Mouse (Mus musculus) brain, embryonic 18.5 days (tissue): ENCODE measurements at regions not wholly inside any gene's neighbourhood (a gene's known extent, or its start where the extent isn't known, plus 50 kb on each side); places are given as distances from the start of the nearest gene placed in this dataset.

Experiments used
- DNase-seq: peaks from one replicate; pipeline ENCODE4 v3.0.0-alpha.2; 2012; ENCODE audit warnings: low read depth, low spot score

DNA sequence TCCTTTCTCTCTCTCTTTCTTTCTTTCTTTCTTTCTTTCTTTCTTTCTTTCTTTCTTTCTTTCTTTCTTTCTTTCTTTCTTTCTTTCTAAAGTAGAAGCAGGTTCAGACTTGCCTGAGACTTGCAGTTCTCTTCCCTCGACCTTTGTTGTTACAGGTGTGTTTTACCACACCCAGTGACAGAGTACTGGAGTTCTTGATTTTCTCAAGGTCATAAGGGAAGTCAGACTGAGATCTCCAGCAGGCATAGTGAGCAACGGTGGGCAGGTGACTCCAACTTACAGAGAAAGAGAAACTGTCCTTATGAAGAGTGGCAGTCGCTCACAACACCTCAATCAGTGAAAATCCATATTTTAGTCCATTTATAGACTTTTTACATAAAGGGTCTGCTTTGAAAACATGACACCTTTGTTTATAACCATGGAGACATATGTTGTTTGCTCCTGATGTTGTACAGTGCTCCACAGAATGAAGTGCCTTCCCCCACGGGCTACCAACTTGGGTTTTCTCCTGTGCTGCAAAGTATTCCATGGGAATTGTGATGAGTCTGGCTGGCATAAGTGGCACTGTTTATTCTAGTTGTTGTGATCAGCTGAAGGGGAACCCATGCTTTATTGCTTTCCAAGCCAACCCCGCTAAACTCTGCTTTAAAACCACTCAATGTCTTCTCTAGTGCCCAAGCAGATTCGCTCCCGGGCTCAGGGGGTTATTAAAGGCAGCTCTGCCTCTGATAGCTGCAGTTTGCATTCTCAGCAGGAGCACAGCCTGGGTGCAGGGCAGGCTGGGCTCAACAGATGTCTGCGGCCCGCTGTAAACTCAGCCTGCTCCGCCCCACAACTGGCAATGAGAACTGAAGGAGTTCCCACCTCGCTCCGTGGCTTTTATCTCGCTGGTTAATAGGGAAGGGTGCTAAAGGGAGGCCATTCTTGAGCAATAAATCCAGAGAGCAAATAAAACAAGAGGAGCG is 132.6 kb upstream of the Jade1 start:
- no peak for DNase-seq

DNA sequence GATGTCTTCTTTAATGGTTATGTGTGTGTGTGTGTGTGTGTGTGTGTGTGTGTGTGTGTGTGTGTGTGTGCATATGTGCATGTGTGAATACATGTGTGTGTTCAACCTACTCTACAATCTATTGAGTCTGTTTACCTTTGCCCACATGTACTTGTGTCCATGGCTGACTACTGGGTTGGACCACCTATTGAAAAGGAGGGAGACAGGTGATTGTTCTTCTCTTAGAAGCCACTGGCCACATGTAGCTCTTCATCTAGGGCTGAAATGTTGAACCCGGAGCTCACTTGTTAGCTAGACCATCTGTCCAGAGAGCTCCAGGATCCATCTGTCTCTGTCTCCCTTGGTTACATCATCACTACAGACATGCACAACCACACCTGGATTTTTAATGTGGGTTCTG is 141.8 kb upstream of the Jade1 start:
- DNase-seq, result no peak

GRCm38 (mm10) chr3:41412698-41413097 is 142.8 kb upstream of the Jade1 start:
- no peak for DNase-seq

DNA sequence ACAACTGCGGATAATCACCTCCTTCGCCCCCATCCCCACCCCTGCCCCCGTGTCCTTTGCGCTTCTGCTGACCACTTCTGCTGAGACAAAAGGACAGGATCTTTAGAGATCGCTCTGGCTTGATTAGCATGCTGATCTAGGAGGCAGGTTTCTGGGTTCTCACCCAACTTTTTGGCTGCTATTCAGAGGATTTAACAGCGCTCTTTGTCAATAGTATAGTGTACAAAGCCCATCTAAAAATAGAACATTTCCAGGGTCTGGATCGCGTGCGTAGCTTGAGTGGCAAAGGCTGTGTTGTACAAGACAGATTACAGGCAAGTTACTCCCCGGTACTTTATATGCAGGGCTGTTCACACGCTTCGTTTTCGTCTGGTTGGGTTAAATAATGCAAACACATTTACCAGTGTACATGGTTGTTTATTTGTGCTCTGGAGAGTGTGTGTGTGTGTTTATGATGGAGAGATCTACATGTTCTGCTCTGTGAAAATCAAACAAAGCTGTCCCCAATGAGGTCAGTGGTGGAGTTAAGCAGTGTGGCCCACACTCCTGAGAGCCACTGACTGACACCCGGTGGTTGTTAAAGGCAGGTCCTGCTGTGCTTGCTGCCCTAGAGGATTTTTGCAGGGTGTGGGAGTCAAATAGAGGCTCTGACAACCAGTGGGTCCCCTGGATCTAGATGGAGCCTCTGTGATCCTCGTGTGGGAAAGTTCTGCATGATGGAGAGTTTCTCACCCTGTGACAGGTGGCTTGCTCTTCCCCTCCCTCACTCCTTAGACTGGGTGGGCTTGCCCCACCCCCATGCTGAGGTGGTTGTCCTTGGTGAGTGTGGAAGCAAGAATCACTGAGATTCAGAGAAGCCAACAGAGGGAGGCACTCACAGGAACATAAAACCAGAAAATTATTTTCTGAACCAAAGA is 146.5 kb upstream of the Jade1 start:
- no peak for DNase-seq

- DNase-seq, result peak; percentile 52
Observed at GRCm38 (mm10) chr3:41408423-41408820, 147.1 kb upstream of the Jade1 start.

DNA sequence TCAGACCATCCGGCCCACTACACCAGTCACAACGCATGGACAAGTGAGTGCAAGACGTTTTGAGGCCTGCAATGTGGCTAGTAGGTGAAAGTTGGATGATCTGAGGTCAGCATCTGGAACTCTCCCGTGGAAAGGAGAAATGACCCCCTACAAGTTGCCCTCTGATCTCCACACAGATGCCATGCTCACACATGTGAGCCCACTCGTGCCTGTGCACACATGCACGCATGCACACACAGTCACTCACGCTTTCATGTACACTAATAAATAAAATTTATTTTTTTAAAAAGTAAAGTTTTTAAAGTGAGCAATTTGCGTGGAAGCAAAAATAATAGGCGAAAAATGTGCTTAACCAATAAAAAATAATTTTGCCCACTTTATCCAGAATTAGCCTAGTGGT is 147.5 kb upstream of the Jade1 start:
- no peak for DNase-seq

DNA sequence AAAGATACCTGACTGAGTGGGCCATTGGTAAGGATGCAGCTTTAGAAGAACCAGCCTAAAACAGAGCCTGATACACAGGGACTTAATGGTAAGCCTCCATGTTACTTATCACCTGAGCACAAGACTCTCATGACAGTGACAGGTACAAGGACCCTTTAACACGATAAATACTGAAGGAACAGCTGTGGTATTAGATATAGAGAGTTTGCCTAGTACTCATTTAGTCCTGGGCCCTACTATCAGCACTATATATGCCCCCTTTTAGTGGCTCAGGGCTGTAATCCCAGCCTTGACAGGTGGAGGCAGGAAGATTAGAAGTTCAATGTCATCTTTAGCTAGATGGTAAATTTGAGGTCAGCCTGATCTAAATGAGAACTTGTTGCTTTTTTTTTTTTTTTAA is 148.0 kb upstream of the Jade1 start:
- DNase-seq, result no peak

- no peak for DNase-seq
Observed at GRCm38 (mm10) chr3:41401881-41402280, 153.7 kb upstream of the Jade1 start.

GRCm38 (mm10) chr3:41389868-41390267 is 165.7 kb upstream of the Jade1 start:
- no peak for DNase-seq

- DNase-seq, result no peak
Observed at GRCm38 (mm10) chr3:41387469-41388212, 167.9 kb upstream of the Jade1 start.

- no peak for DNase-seq
Observed at GRCm38 (mm10) chr3:41386299-41386698, 169.2 kb upstream of the Jade1 start.

DNA sequence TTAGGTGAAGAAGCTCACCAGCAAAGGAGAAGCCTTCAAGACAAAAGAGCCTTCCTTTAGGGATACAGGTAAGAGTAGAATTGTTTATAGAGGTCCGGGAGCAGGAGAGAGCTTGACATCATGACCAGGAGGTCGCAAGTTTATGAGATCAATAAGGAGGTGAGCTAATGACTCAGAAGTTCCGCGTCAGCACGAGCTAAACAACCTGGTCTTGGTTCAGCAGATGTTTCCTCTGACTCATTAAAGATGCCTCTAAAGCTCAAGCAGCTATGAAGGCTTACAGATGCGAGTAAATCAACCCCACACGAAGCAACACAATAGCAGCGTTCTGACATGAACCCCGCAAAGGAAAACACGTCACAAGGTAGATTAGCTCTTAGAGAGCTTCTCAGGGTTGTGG is 171.1 kb upstream of the Jade1 start:
- no peak for DNase-seq

DNA sequence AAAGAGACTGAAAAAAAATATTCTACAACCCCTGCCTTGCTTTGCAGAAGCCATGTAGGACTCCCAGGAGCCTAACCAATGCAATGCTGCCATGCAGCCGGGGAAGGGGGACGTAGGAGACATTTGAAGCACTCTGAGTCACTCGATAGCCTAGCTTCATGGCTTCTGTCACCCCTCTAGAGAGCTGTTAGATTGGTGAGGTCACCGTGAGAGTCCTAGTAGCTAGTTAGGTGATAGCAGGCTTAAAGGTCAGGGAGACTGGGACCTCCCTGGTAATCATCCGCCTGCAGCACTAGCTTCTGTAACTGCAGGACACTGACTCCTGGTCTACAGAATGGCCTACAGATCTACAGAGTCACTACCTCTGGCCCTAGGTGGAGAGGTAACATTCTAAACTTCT is 177.0 kb upstream of the Jade1 start:
- no peak for DNase-seq

DNA sequence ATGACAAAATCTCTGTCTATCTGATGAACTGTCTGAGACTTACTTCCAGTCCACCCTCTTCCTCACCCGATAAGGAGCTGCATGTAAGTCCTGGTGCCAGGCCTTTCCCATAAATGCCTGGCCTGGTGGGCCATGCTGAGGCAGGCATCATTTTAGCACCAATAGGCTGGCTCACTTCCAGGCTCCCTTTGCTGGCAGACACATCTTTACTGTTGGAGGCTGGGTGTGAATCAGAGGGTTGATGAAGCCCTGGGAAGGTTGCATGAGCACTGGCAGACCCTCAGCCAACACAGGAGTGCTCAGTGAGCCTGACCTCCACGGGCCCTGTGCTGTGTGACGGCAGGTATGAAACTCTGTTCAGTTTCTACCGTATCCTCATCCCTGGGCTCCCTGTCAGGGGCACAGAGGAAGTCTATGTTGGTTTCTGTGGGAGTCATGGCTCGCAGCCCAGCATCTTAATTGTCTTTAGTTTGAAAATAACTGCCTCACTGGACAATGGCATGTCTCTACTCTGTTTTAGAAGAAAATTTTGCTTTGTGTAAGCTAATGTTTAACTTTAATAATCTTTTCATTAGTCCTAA is 177.6 kb upstream of the Jade1 start:
- no peak for DNase-seq

GRCm38 (mm10) chr3:41376848-41377582 is 178.5 kb upstream of the Jade1 start:
- DNase-seq, result no peak

- DNase-seq, result no peak
Observed at GRCm38 (mm10) chr3:41375230-41375930, 180.2 kb upstream of the Jade1 start.

GRCm38 (mm10) chr3:41373198-41373597 is 182.3 kb upstream of the Jade1 start:
- no peak for DNase-seq

DNA sequence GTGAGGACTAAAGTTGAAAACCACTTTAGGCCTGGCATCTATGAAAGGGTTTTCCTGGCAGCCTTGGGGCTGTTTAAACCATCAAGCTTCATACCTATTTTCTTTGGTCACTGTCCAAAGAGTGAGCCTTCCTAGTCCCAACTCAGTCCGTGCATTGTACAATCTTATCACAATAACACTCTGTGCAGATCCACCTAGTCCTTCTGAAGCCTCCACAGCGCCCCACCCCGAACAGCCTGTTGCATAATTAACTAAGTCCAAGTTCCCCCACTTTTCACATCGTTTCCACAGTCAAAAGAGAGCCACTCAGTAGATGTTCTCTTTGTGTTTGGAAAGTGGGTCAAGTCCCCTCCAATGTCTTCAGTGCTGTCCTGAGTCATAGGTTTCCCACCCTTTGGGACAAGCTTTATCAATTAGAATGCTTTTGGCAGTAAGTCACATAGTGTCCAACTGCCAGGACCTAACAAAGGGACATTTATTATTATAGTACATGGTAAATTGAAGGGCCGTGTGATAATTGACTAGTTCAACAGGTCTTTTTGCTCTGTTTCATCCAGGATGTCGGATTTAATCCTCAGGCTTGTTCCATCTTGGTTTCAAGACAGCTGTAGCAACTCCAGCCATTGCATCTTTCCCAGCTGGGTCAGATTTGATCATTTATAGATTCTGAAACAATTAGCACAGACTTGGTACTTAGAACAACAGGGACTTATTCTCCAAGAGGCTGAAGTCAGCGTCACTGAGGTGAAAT is 187.0 kb upstream of the Jade1 start:
- no peak for DNase-seq

DNA sequence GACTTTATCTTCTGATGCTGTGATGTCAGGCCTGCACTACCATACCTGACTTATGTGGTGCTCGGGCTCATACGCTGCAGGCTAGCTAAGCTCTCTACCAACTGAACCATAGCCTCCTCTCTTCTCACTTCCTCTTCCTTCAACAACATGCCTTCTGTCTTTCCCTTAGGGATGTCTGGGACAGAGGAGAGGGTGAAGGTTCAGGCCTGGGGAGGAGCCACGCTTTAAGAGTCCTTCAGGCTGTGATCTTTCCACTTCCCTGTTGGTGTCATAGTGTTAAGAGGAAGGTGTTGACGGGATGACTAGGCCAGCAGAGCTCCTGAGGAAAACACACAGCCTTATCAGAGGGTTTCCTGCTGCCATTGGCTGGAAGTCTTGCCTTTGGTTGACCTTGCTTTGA is 188.8 kb upstream of the Jade1 start:
- no peak for DNase-seq
